Mouse (Mus musculus): ENCODE measurements around the gene Gcnt7.

Gcnt7 gene

GRCm38 (mm10) chr2:172405011-172405410, 53.4 kb downstream of the Gcnt7 start:
- no peak for DNase-seq (ENCODE audit: low read depth, low spot score)

DNA sequence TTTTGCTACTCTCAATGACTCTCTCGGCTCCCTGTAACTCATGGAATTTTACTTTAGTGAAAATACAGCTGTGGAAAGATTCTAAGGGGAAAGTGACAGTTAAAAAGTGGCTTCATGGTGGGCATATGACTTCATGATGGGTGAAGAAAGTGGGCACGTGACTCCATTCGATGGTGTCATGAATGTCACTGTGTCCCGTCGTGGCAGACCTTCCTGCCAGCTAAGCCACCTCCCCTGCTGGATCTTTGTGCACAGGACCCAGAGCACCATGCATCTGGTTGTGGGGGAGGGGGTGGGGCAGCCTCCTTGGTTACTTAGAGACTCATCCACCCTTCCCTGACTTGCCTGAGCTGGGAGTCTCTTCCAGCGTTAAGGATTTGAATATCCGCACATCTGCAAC, 54.2 kb downstream of the Gcnt7 start:
- DNase-seq (ENCODE audit: low read depth, low spot score): no peak

- DNase-seq (ENCODE audit: low read depth, low spot score): peak; percentile 88
These were observed 57.1 kb downstream of the Gcnt7 start for GRCm38 (mm10) chr2:172401116-172401825.

Measured in A20 (cell line).